Mouse (Mus musculus): ENCODE data around the gene D930048N14Rik. TPM values are rescaled to one million over a fixed set of nuclear protein-coding genes. Genes with fewer than 3 reads are reported as not detected.
"Not testable (repeated sequence)": the region's sequence is repeated elsewhere in the genome, so short reads cannot be mapped to it uniquely, and the experiment has no call there.

Gene D930048N14Rik
- total RNA-seq, 2 experiments from 2014 or later: 1.8 to 1.9 TPM

- DNase-seq (ENCODE audit: extremely low spot score in 1 of 2, low spot score in 2 of 2): no peak
- Histone ChIP-seq H3K4me3 (no peak overlapping the region), H3K27ac (no peak overlapping the region)
- no peak for TF ChIP-seq CTCF (IDR thresholded peaks at IDR 0.05)
- intact Hi-C loops (cut with DNase I): no loop called here
These were observed 11.2 kb downstream of the D930048N14Rik start for GRCm38 (mm10) chr11:51661867-51662365.

- no peak for DNase-seq (ENCODE audit: extremely low spot score in 1 of 2, low spot score in 2 of 2)
- TF ChIP-seq CTCF (IDR thresholded peaks at IDR 0.05): no peak
- intact Hi-C loops (cut with DNase I): no loop called here
- Histone ChIP-seq H3K27ac (no peak overlapping the region), H3K4me3 (no peak overlapping the region)
These were observed 11.9 kb downstream of the D930048N14Rik start for GRCm38 (mm10) chr11:51662632-51663031.

GRCm38 (mm10) chr11:51664747-51665146 is 14.0 kb downstream of the D930048N14Rik start:
- intact Hi-C loops (cut with DNase I); DNase-seq (ENCODE audit: extremely low spot score in 1 of 2, low spot score in 2 of 2); H3K27ac ChIP-seq; H3K4me3 ChIP-seq: not testable (repeated sequence)

- no peak overlapping the region for H3K27ac ChIP-seq
- H3K4me3 ChIP-seq: no peak overlapping the region
- no peak for DNase-seq (ENCODE audit: extremely low spot score in 1 of 2, low spot score in 2 of 2)
- intact Hi-C loops (cut with DNase I): no loop called here
- no peak for TF ChIP-seq CTCF (IDR thresholded peaks at IDR 0.05)
These were observed 20.1 kb downstream of the D930048N14Rik start for GRCm38 (mm10) chr11:51670846-51671245.

- TF ChIP-seq CTCF (IDR thresholded peaks at IDR 0.05): no peak
- intact Hi-C loops (cut with DNase I): no loop called here
- Histone ChIP-seq H3K27ac (no peak overlapping the region), H3K4me3 (no peak overlapping the region)
- DNase-seq (ENCODE audit: extremely low spot score in 1 of 2, low spot score in 2 of 2): no peak
These were observed 20.6 kb downstream of the D930048N14Rik start for GRCm38 (mm10) chr11:51671376-51671775.

GRCm38 (mm10) chr11:51673291-51673690 is 22.5 kb downstream of the D930048N14Rik start:
- TF ChIP-seq CTCF (IDR thresholded peaks at IDR 0.05): no peak
- Histone ChIP-seq H3K27ac (no peak overlapping the region), H3K4me3 (no peak overlapping the region)
- intact Hi-C loops (cut with DNase I): no loop called here
- no peak for DNase-seq (ENCODE audit: extremely low spot score in 1 of 2, low spot score in 2 of 2)

- intact Hi-C loops (cut with DNase I): no loop called here
- H3K27ac ChIP-seq: no peak overlapping the region
- no peak overlapping the region for H3K4me3 ChIP-seq
These were observed 24.6 kb downstream of the D930048N14Rik start for GRCm38 (mm10) chr11:51675386-51675785.

GRCm38 (mm10) chr11:51677737-51678418 is 27.1 kb downstream of the D930048N14Rik start:
- no peak for TF ChIP-seq CTCF (IDR thresholded peaks at IDR 0.05)
- intact Hi-C loops (cut with DNase I): no loop called here
- no peak overlapping the region for H3K4me3 ChIP-seq
- no peak overlapping the region for H3K27ac ChIP-seq
- DNase-seq (ENCODE audit: extremely low spot score in 1 of 2, low spot score in 2 of 2): no peak

More at GRCm38 (mm10) chr11:51675386-51675785, 24.6 kb downstream of the D930048N14Rik start:
- no peak for TF ChIP-seq CTCF (IDR thresholded peaks at IDR 0.05)
- DNase-seq (ENCODE audit: extremely low spot score in 1 of 2, low spot score in 2 of 2): no peak

- no peak overlapping the region for H3K27ac ChIP-seq
- no peak for DNase-seq (ENCODE audit: extremely low spot score in 1 of 2, low spot score in 2 of 2)
- intact Hi-C loops (cut with DNase I): no loop called here
- TF ChIP-seq CTCF (IDR thresholded peaks at IDR 0.05): no peak
- H3K4me3 ChIP-seq: no peak overlapping the region
These were observed 28.7 kb downstream of the D930048N14Rik start for GRCm38 (mm10) chr11:51679466-51679865.

- Histone ChIP-seq H3K27ac (no peak overlapping the region), H3K4me3 (no peak overlapping the region)
- DNase-seq (ENCODE audit: extremely low spot score in 1 of 2, low spot score in 2 of 2): peak; percentile 83 to 89
- intact Hi-C loops (cut with DNase I): loop anchor here (1.0 to 5.0 kb wide), 3 partner anchors 44 to 394 kb away; partner anchors contain the start of genes Col23a1 and Rmnd5b
- TF ChIP-seq CTCF (IDR thresholded peaks at IDR 0.05): peak; percentile 93
These were observed 30.7 kb downstream of the D930048N14Rik start for GRCm38 (mm10) chr11:51681324-51681975.

GRCm38 (mm10) chr11:51681976-51682374 is 31.2 kb downstream of the D930048N14Rik start:
- Histone ChIP-seq H3K27ac (no peak overlapping the region), H3K4me3 (no peak overlapping the region)
- no peak for TF ChIP-seq CTCF (IDR thresholded peaks at IDR 0.05)
- intact Hi-C loops (cut with DNase I): loop anchor here (1.0 to 5.0 kb wide), 3 partner anchors 45 to 395 kb away; partner anchors contain the start of genes Col23a1 and Rmnd5b
- no peak for DNase-seq (ENCODE audit: extremely low spot score in 1 of 2, low spot score in 2 of 2)
